Mouse (Mus musculus) bone marrow macrophage, adult 2 months (primary cell): ENCODE measurements around the gene Ubb. TPM values are rescaled to one million over a fixed set of nuclear protein-coding genes. Genes with fewer than 3 reads are reported as not detected.

Experiments
- H3K27ac ChIP-seq: 2 replicates; pipeline ENCODE4 v1.5.1; 2012; ENCODE audit warnings: low read depth, low read length; ENCODE audit not compliant: insufficient read depth
- H3K4me1 ChIP-seq: 2 replicates; pipeline ENCODE4 v1.6.1; 2012; ENCODE audit warnings: low read length; ENCODE audit not compliant: control insufficient read depth, insufficient read depth
- H3K4me3 ChIP-seq: 2 replicates; pipeline ENCODE4 v1.5.1; 2012; ENCODE audit warnings: mild to moderate bottlenecking, low read length, moderate library complexity; ENCODE audit not compliant: insufficient read depth
- CTCF ChIP-seq: IDR thresholded peaks from 2 replicates; pipeline ENCODE4 v1.5.1; 2012; ENCODE audit warnings: low read depth, mild to moderate bottlenecking, low read length, moderate library complexity
- POLR2A ChIP-seq: IDR thresholded peaks from 2 replicates; pipeline ENCODE4 v1.6.1; 2012; ENCODE audit warnings: mild to moderate bottlenecking, low read depth, low read length, borderline replicate concordance
- polyA plus RNA-seq: library from polyadenylated mRNA; stranded (reverse); fragments of >200 nt; gene quantifications from 2 replicates; pipeline ENCODE4 v1.2.4, GENCODE M21; 2012; ENCODE audit not compliant: missing spikeins, insufficient read depth, insufficient read length

Gene Ubb
- polyA plus RNA-seq, 1 experiment, result 902 TPM

DNA sequence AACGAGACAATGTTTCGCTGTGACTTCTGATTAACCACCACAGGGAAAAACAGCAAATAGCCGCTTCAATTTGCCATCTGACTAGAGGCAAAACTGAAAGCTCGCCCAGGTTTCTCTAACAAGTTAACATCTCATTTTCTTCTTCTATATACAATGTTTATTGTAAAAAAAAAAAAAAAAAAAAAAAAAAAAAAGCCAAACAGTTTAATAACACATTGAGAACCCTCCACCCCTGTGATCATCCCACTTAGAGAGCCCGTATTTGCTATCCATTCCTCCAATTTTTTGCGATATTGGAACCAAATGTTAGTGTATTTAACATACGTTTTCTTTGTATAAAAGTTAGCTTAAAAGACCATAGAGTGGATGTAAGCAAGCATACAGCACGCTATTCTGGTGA is 13.9 kb upstream of the Ubb start:
- peaks cover 12% of the 10 kb centered on the region for H3K4me1 ChIP-seq
- no peak overlapping the region for H3K27ac ChIP-seq
- no peak for TF ChIP-seq CTCF
- no peak for TF ChIP-seq POLR2A
- H3K4me3 ChIP-seq, result no peak overlapping the region

GRCm38 (mm10) chr11:62537590-62537989 is 13.4 kb upstream of the Ubb start:
- H3K4me3 ChIP-seq, result peak overlapping the region; percentile 33

GRCm38 (mm10) chr11:62538321-62539088 is 12.5 kb upstream of the Ubb start:
- H3K27ac ChIP-seq, result peak overlapping the region; percentile 23; the same call in 1 of the 2 replicates
- peak overlapping the region; percentile 83 for H3K4me3 ChIP-seq

More at GRCm38 (mm10) chr11:62537590-62537989, 13.4 kb upstream of the Ubb start:
- TF ChIP-seq POLR2A (no peak), CTCF (no peak)
- Histone ChIP-seq H3K4me1 (peaks cover 15% of the 10 kb centered on the region), H3K27ac (no peak overlapping the region)

GRCm38 (mm10) chr11:62539089-62539890 is 11.7 kb upstream of the Ubb start, which contains the start of gene Cenpv:
Cenpv (minus strand) TSS chr11:62539261.
- H3K27ac ChIP-seq, result peak within 1 kb of the TSS; percentile 23; the same call in 1 of the 2 replicates
- peak within 1 kb of the TSS; percentile 83 for H3K4me3 ChIP-seq
- TF ChIP-seq CTCF (no peak), POLR2A (no peak)
- H3K4me1 ChIP-seq, result peaks cover 19% of the 10 kb centered on the region

More at GRCm38 (mm10) chr11:62538321-62539088, 12.5 kb upstream of the Ubb start:
- no peak for TF ChIP-seq POLR2A
- no peak for TF ChIP-seq CTCF
- peaks cover 18% of the 10 kb centered on the region for H3K4me1 ChIP-seq

DNA sequence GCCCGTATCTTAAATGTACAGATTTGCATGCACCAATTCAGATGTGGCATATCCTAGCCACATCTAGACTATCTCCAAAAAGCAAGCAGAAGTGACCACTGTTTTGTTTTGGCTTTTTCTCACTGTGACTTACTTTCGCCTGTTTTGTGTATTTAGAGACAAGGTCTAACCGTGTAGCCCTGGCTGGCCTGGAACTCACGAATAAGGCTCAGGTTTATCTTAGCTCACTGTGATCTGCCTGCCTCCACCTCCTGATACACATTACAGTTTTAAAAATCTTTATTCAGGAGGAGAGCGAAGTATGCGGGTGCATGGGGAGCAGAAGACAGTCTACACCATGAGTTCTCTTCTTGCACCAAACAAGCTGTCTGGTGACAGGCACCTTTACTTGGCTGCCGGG is 10.8 kb upstream of the Ubb start:
- no peak for TF ChIP-seq POLR2A
- TF ChIP-seq CTCF, result no peak
- no peak overlapping the region for H3K27ac ChIP-seq
- peaks cover 22% of the 10 kb centered on the region for H3K4me1 ChIP-seq
- no peak overlapping the region for H3K4me3 ChIP-seq

DNA sequence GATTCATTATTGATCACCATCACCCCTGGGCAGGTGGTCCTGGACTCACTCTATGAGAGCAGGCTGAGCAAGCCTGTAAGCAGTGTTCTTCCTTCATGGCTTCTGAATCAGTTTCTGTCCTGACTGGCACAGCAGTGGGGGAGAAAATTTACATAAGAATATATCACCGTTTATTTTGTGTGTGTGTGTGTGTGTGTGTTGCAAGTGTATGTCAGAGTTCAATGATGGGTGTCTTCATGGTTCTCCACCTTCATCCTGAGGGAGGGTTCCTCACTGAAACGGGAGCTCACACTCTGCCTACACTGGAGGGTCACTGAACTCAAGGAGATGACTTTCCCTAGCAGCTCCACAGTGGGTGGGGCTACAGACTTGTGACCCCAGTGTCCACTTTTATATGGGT is 10.0 kb upstream of the Ubb start:
- Histone ChIP-seq H3K27ac (no peak overlapping the region), H3K4me1 (peaks cover 22% of the 10 kb centered on the region), H3K4me3 (no peak overlapping the region)
- no peak for TF ChIP-seq POLR2A
- no peak for TF ChIP-seq CTCF

- TF ChIP-seq POLR2A, result no peak
- no peak for TF ChIP-seq CTCF
- no peak overlapping the region for H3K4me3 ChIP-seq
- H3K4me1 ChIP-seq, result peaks cover 22% of the 10 kb centered on the region
- H3K27ac ChIP-seq, result no peak overlapping the region
These were observed 9.4 kb upstream of the Ubb start for GRCm38 (mm10) chr11:62541581-62541980.

GRCm38 (mm10) chr11:62543991-62544390 is 7.0 kb upstream of the Ubb start:
- no peak overlapping the region for H3K27ac ChIP-seq
- no peak for TF ChIP-seq CTCF
- TF ChIP-seq POLR2A, result no peak
- no peak overlapping the region for H3K4me3 ChIP-seq

DNA sequence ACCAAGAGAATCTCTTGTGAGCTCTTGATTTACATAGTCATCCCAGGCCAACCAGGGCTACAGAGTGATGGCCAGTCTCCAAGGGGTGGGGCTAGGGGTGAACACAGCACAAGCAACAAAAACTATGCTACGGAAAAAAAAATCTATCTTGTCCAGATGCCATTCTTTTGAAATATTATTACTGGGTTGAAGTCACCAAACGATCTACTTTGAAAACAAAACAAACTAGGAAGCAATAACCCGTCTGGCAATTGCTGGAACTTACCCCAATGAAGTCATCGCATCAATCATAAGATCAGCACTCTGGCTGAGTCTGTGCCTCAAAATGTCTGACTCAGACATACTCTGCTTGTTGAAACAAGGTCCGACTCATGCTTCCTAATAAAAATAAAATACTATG is 1.2 kb upstream of the Ubb start:
- Histone ChIP-seq H3K4me1 (peaks cover 7% of the 10 kb centered on the region), H3K27ac (peak overlapping the region; percentile 100), H3K4me3 (peak overlapping the region; percentile 79)
- TF ChIP-seq POLR2A (no peak), CTCF (no peak)

More at GRCm38 (mm10) chr11:62543991-62544390, 7.0 kb upstream of the Ubb start:
- H3K4me1 ChIP-seq, result peaks cover 24% of the 10 kb centered on the region
